ENCODE assay signal across 8 mouse cellular contexts in the genomic region with DNA sequence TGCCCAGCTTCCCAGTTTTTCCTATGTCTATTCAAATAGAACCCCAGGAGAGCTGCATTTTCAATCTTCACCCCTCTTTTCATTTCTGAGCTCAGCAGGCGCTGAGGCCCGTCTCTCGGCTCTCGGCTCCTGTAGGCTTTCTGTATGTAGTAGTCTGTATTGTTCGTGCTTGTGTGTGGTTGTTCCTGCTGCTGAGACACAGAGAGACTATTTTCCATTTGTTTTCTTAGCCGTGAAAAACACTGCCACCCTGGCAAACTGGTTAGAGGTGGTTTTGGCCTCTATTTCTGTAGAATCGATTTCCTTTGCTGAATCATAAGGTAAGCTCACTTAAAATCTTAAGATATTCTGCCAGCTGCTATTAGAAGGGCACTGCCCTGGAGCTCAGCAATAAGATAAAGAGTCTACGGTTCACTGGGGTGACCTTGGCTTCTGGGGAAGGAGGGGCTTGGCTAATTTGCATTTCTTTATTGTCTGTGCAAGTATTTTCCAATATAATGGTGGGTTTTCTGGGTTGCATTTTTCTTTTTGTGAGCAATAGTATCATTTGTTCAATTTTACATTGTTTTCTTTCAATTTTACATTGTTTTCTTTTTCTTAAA. TPM values are rescaled to one million over a fixed set of nuclear protein-coding genes. Genes with fewer than 3 reads are reported as not detected.
DNase-seq lines count a peak whose midpoint lies in the region; ATAC-seq and TF ChIP-seq lines count a peak whose summit lies in the region.

Gene Igsf8, plus strand, starts transcription at position 165 of the 602 bp plus-strand sequence.

- WGBS in heart, adult 2 months = 55% methylated on average over 8 of the region's 8 CpGs
- WGBS in forebrain, embryonic 12.5 days = 16% methylated on average over 8 of the region's 8 CpGs
- WGBS in intestine, postnatal 0 days = 68% methylated on average over 8 of the region's 8 CpGs
- 18% methylated on average over 8 of the region's 8 CpGs for WGBS in midbrain, embryonic 11.5 days

- no peaks in the 10 kb centered on the region for H3K9me3 ChIP-seq in G1E (replicated peaks)
- H3K9me3 ChIP-seq in forebrain, embryonic 12.5 days = no peaks in the 10 kb centered on the region
- H3K9me3 ChIP-seq in intestine, postnatal 0 days (ENCODE audit: control insufficient read depth) = no peaks in the 10 kb centered on the region
- H3K9me3 ChIP-seq in midbrain, embryonic 11.5 days (ENCODE audit: control insufficient read depth, low read length) = peaks cover 3% of the 10 kb centered on the region; the same call in 1 of the 2 replicates

- TF ChIP-seq EP300 in heart, adult 2 months (IDR thresholded peaks at IDR 0.05; ENCODE audit: insufficient read depth, low read depth, low read length) = no peak

- intact Hi-C loops in heart, adult 2 months (cut with DNase I) = no loop called here

- H3K9ac ChIP-seq in heart, adult 2 months (ENCODE audit: low read depth, low read length) = no peak within 1 kb of the TSS
- H3K9ac ChIP-seq in forebrain, embryonic 12.5 days = 0 out of 2 replicates have a peak within 1 kb of the TSS, but pooled peaks have one; percentile 21
- H3K9ac ChIP-seq in intestine, postnatal 0 days (ENCODE audit: low read depth, low read length) = no peak within 1 kb of the TSS; the same call in 1 of the 2 replicates
- H3K9ac ChIP-seq in midbrain, embryonic 11.5 days (ENCODE audit: low read length) = no peak within 1 kb of the TSS

- H3K27me3 ChIP-seq in heart, adult 2 months (ENCODE audit: control insufficient read depth, insufficient read depth, low read length) = no peaks in the 10 kb centered on the region
- H3K27me3 ChIP-seq in G1E (ENCODE audit: insufficient read depth, low read length) = no peaks in the 10 kb centered on the region
- H3K27me3 ChIP-seq in forebrain, embryonic 12.5 days = no peaks in the 10 kb centered on the region
- H3K27me3 ChIP-seq in intestine, postnatal 0 days (replicated peaks; ENCODE audit: control insufficient read depth, insufficient read depth, low read length) = no peaks in the 10 kb centered on the region
- no peaks in the 10 kb centered on the region for H3K27me3 ChIP-seq in midbrain, embryonic 11.5 days (ENCODE audit: control insufficient read depth, insufficient read depth, low read length)

- no peak within 1 kb of the TSS for H3K27ac ChIP-seq in heart, adult 2 months
- H3K27ac ChIP-seq in forebrain, embryonic 12.5 days = peak within 1 kb of the TSS; percentile 89
- no peak within 1 kb of the TSS for H3K27ac ChIP-seq in intestine, postnatal 0 days (ENCODE audit: low read depth, low read length)
- H3K27ac ChIP-seq in midbrain, embryonic 11.5 days (ENCODE audit: low read depth, low read length) = peak within 1 kb of the TSS; percentile 72

- H3K4me1 ChIP-seq in heart, adult 2 months (ENCODE audit: control insufficient read depth, insufficient read depth, low read length) = no peaks in the 10 kb centered on the region; the same call in 1 of the 2 replicates
- no peaks in the 10 kb centered on the region for H3K4me1 ChIP-seq in G1E (ENCODE audit: insufficient read depth, low read depth, low read length)
- H3K4me1 ChIP-seq in forebrain, embryonic 12.5 days = peaks cover 26% of the 10 kb centered on the region
- no peaks in the 10 kb centered on the region for H3K4me1 ChIP-seq in intestine, postnatal 0 days (replicated peaks; ENCODE audit: control insufficient read depth, insufficient read depth, low read length)
- peaks cover 7% of the 10 kb centered on the region; the same call in 1 of the 2 replicates for H3K4me1 ChIP-seq in midbrain, embryonic 11.5 days (ENCODE audit: control insufficient read depth, insufficient read depth, low read length)

- no peak for TF ChIP-seq POLR2A in heart, adult 2 months (IDR thresholded peaks at IDR 0.05; ENCODE audit: insufficient read depth, low read depth, low read length)

- no peak for DNase-seq in heart, adult 2 months
- no peak for DNase-seq in heart, adult 9 months (ENCODE audit: low spot score in 2 of 2)
- DNase-seq in G1E (ENCODE audit: low spot score) = no peak
- DNase-seq in midbrain, embryonic 11.5 days (ENCODE audit: low spot score, missing footprints) = peak; percentile 90
- DNase-seq in spleen, adult 12 weeks (ENCODE audit: low spot score) = no peak
- no peak for DNase-seq in urinary bladder, postnatal 36 days (ENCODE audit: low spot score in 2 of 2)

- peak within 1 kb of the TSS; percentile 3; the same call in 1 of the 2 replicates for H3K4me2 ChIP-seq in forebrain, embryonic 12.5 days
- no peak within 1 kb of the TSS for H3K4me2 ChIP-seq in intestine, postnatal 0 days (replicated peaks; ENCODE audit: low read depth)
- H3K4me2 ChIP-seq in midbrain, embryonic 11.5 days = no peak within 1 kb of the TSS

- no peak for ATAC-seq in G1E (ENCODE audit: extremely low read depth, insufficient number of reproducible peaks, low FRiP score, poor library complexity, severe bottlenecking)
- peak; percentile 70; the same call in 1 of the 2 replicates for ATAC-seq in forebrain, embryonic 12.5 days (ENCODE audit: low FRiP score)
- ATAC-seq in intestine, postnatal 0 days = no peak
- peak; percentile 70 for ATAC-seq in midbrain, embryonic 11.5 days (ENCODE audit: low FRiP score)

- H3K4me3 ChIP-seq in heart, adult 2 months = no peak within 1 kb of the TSS
- no peak within 1 kb of the TSS for H3K4me3 ChIP-seq in G1E (ENCODE audit: low read depth, low read length)
- H3K4me3 ChIP-seq in forebrain, embryonic 12.5 days (replicated peaks) = no peak within 1 kb of the TSS
- no peak within 1 kb of the TSS for H3K4me3 ChIP-seq in intestine, postnatal 0 days (ENCODE audit: low read depth, low read length)
- H3K4me3 ChIP-seq in midbrain, embryonic 11.5 days (ENCODE audit: low read depth, low read length) = no peak within 1 kb of the TSS

- TF ChIP-seq CTCF in heart, adult 2 months (IDR thresholded peaks at IDR 0.05) = no peak
- no peak for TF ChIP-seq CTCF in G1E (IDR thresholded peaks at IDR 0.05; ENCODE audit: low read depth, low read length)
- no peak for TF ChIP-seq CTCF in intestine, postnatal 0 days (IDR thresholded peaks at IDR 0.05; ENCODE audit: low read depth)

- H3K36me3 ChIP-seq in heart, adult 2 months (ENCODE audit: control insufficient read depth, insufficient read depth, low read length) = no peaks in the 10 kb centered on the region
- no peaks in the 10 kb centered on the region for H3K36me3 ChIP-seq in G1E (replicated peaks)
- H3K36me3 ChIP-seq in forebrain, embryonic 12.5 days (replicated peaks) = no peaks in the 10 kb centered on the region
- no peaks in the 10 kb centered on the region for H3K36me3 ChIP-seq in intestine, postnatal 0 days (ENCODE audit: control insufficient read depth, insufficient read depth)
- no peaks in the 10 kb centered on the region for H3K36me3 ChIP-seq in midbrain, embryonic 11.5 days (ENCODE audit: control insufficient read depth, insufficient read depth, low read length)

- H3K79me2 ChIP-seq in heart, adult 2 months (replicated peaks; ENCODE audit: control insufficient read depth, insufficient read depth, low read length) = no peaks in the 10 kb centered on the region

RNA-seq across cellular contexts. Expression of gene Igsf8, which starts in this region (rescaled TPM):
- total RNA-seq in heart, adult 2 months (2021) = 10 to 100 TPM; 10.9 to 13.5 TPM
- polyA plus RNA-seq in heart, adult 2 months (2012; rRNA removed) = 25.9 and 39.9 TPM in 2 replicates
- 19.9 and 33.3 TPM in 2 replicates for total RNA-seq in G1E (2014; fragmentation: Nextera tagmentation)
- 13.1 and 14.8 TPM in 2 replicates for total RNA-seq in G1E (2017)
- 69.3 and 71.4 TPM in 2 replicates for polyA plus RNA-seq in G1E (2012)
- 122 and 127 TPM in 2 replicates for polyA plus RNA-seq in forebrain, embryonic 12.5 days (2016; fragmentation: Nextera tagmentation; extraction: Ambion mirVana)
- 17.7 and 17.8 TPM in 2 replicates for polyA plus RNA-seq in intestine, postnatal 0 days (2015; fragmentation: Nextera tagmentation; extraction: Ambion mirVana)
- 47.2 and 55.1 TPM in 2 replicates for polyA plus RNA-seq in midbrain, embryonic 11.5 days (2014; fragmentation: Nextera tagmentation; extraction: Ambion mirVana)

Comparison
In these comparisons a context has a peak if more than half of its experiments do, and no peak if none do; other contexts are left out.
1. H3K27ac ChIP-seq: peak in forebrain, embryonic 12.5 days (single experiment) and midbrain, embryonic 11.5 days (single experiment); none in heart, adult 2 months (single experiment) and intestine, postnatal 0 days (single experiment).
2. ATAC-seq: peak in forebrain, embryonic 12.5 days (single experiment) and midbrain, embryonic 11.5 days (single experiment); none in G1E (single experiment) and intestine, postnatal 0 days (single experiment).